Mouse (Mus musculus) CH12.LX (cell line): Measurements from ENCODE around the gene Bicdl2.

ENCODE experiments used
- CTCF ChIP-seq, 2 experiments: IDR thresholded peaks in 1 of 2; conservative IDR thresholded peaks in 1 of 2; 2 replicates each; pipeline ENCODE4 v1.5.1; 2011 to 2012; ENCODE audit warnings: low read depth in 2 of 2, low read length in 2 of 2, improper control_type of control experiment in 1 of 2, inconsistent platforms in 1 of 2, mild to moderate bottlenecking in 1 of 2, moderate library complexity in 1 of 2
- HCFC1 ChIP-seq: IDR thresholded peaks from 2 replicates; pipeline ENCODE4 v1.6.1; 2012; ENCODE audit warnings: low read depth, mild to moderate bottlenecking, inconsistent platforms, low read length, improper control_type of control experiment
- MYC ChIP-seq: IDR thresholded peaks from 2 replicates; pipeline ENCODE4 v1.6.1; 2011; ENCODE audit warnings: low read depth, mild to moderate bottlenecking, improper control_type of control experiment, low read length
- POLR2A ChIP-seq: IDR thresholded peaks from 2 replicates; pipeline ENCODE4 v1.6.1; 2011; ENCODE audit warnings: low read depth, mild to moderate bottlenecking, improper control_type of control experiment, low read length
- RAD21 ChIP-seq: IDR thresholded peaks from 2 replicates; pipeline ENCODE4 v1.6.1; 2011; ENCODE audit warnings: low read depth, mild to moderate bottlenecking, low read length, improper control_type of control experiment, moderate library complexity

GRCm38 (mm10) chr17:23675564-23676281 lies 15.4 kb downstream of the Bicdl2 start:
- no peak for TF ChIP-seq MYC
- TF ChIP-seq CTCF (conservative IDR thresholded peaks at IDR 0.05 in 1 of 2, IDR thresholded peaks at IDR 0.05 in 1 of 2; ENCODE audit: low read depth in 2 of 2, low read length in 2 of 2): no peak
- TF ChIP-seq POLR2A: no peak
- no peak for TF ChIP-seq HCFC1
- no peak for TF ChIP-seq RAD21
